Mouse (Mus musculus) hindbrain, embryonic 11.5 days (tissue): ENCODE results near the gene Ice2. TPM values are rescaled to one million over a fixed set of nuclear protein-coding genes. Genes with fewer than 3 reads are reported as not detected.

ENCODE experiments used
- ATAC-seq: fragments of 200-750 bp; cut with Nextera tagmentation; 2 replicates; pipeline ENCODE4 v1.8.0; 2017; ENCODE audit warnings: mild to moderate bottlenecking, moderate TSS enrichment, moderate library complexity; ENCODE audit not compliant: low FRiP score
- DNase-seq: peaks from one replicate; pipeline ENCODE4 v3.0.0-alpha.2; 2015; ENCODE audit warnings: low spot score
- H3K27ac ChIP-seq: fragments of 300-500 bp; sonication (generic); 2 replicates; pipeline ENCODE4 v1.5.1; 2014; ENCODE audit warnings: mild to moderate bottlenecking, low read depth, low read length
- H3K27me3 ChIP-seq: fragments of 300-500 bp; sonication (generic); 2 replicates; pipeline ENCODE4 v1.6.1; 2014; ENCODE audit warnings: mild to moderate bottlenecking, low read length, moderate library complexity, mixed read lengths; ENCODE audit not compliant: control insufficient read depth, insufficient read depth
- H3K36me3 ChIP-seq: fragments of 300-500 bp; sonication (generic); 2 replicates; pipeline ENCODE4 v1.6.1; 2014; ENCODE audit warnings: mild to moderate bottlenecking, low read length, moderate library complexity, mixed read lengths; ENCODE audit not compliant: control insufficient read depth, insufficient read depth
- H3K4me1 ChIP-seq: fragments of 300-500 bp; sonication (generic); replicated peaks from 2 replicates; pipeline ENCODE4 v1.6.1; 2014; ENCODE audit warnings: low read length, mixed read lengths; ENCODE audit not compliant: control insufficient read depth, insufficient read depth
- H3K4me2 ChIP-seq: fragments of 300-500 bp; sonication (generic); replicated peaks from 2 replicates; pipeline ENCODE4 v1.6.1; 2014; ENCODE audit warnings: mild to moderate bottlenecking, low read depth, low read length
- H3K4me3 ChIP-seq: fragments of 300-500 bp; sonication (generic); 2 replicates; pipeline ENCODE4 v1.5.1; 2014; ENCODE audit warnings: low read depth, low read length
- H3K9ac ChIP-seq: fragments of 300-500 bp; sonication (generic); 2 replicates; pipeline ENCODE4 v1.6.1; 2014; ENCODE audit warnings: low read depth, low read length
- H3K9me3 ChIP-seq: fragments of 300-500 bp; sonication (generic); 2 replicates; pipeline ENCODE4 v1.6.1; 2016; ENCODE audit warnings: low read length; ENCODE audit not compliant: control insufficient read depth
- WGBS: fragments of 180-500 bp; shearing (Covaris S2); extraction: QIAGEN DNeasy Blood & Tissue Kit; methylation state at CpG from one replicate; pipeline ENCODE4 v1.1.7; 2014; 5-methylcytosine and 5-hydroxymethylcytosine counted together
- polyA plus RNA-seq: library from polyadenylated mRNA; unstranded; fragments of >200 nt; fragmentation: Nextera tagmentation; extraction: Ambion mirVana; gene quantifications from 2 replicates; pipeline ENCODE4 v1.2.1, GENCODE M21; 2014

Gene Ice2
- 20.3 and 24.1 TPM in 2 replicates for polyA plus RNA-seq

DNA sequence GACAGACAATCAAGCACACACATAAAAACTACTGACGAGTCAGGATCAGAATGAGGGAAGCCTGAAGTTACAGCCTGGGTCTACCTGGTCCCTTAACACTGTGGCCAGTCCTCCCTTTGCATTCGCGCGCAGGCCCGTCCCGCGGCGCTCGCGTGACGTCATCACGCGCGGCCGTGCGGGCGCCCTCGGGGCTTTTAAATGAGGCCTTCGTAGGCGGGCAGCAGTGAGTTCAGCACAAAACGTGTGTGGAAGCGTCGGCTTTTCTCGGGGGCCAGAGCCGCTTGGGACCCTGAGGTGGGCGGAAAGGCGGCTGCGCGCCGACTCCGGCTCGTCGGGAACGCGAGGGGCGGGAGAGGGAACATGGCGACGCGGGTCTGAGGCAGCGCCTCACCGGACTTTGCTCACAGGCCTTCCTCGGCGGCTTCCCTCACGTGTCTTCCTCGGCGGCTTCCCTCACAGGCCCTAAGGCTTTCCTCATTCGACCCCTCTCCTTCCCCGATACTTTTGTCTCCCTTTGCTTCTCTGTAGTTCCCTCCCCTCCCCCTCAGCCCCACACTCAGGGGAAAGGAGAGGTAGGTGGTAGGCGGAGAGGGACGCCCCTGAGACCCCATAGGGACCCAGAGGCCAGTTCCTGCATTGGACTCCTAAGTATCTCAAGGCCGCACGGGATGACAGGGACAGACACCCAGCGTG, at the start of gene Ice2:
Gene Ice2 (plus strand): TSS at position 147 of the 693 bp plus-strand sequence.
- Histone ChIP-seq H3K27ac (peak within 1 kb of the TSS; percentile 84), H3K9ac (peak within 1 kb of the TSS; percentile 89), H3K36me3 (no peaks in the 10 kb centered on the region), H3K4me3 (peak within 1 kb of the TSS; percentile 68), H3K9me3 (no peaks in the 10 kb centered on the region), H3K4me2 (peak within 1 kb of the TSS; percentile 79), H3K4me1 (no peaks in the 10 kb centered on the region), H3K27me3 (no peaks in the 10 kb centered on the region)
- ATAC-seq (peak; percentile 93), DNase-seq (peak; percentile 91)
- under 1% methylated on average over 53 of the region's 53 CpGs for WGBS

DNA sequence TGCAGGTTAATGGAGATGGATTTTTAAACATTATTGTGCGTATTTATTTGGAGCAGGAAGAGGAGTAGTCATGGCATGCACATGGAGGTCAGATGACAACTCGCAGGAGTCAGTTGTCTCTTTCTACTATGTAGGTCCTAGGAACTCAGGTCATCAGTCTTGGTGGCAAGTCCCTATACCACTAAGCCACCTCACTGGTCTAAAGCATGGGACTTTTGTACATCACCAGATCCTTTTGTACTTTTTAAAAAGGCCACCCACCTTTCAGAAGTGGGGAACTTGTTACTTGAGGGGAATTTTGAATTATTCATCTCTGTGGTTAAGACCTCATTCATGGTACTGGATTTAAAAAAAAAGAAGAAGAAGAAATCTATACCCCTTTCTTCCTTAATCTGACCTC, 48.2 kb upstream of the Ice2 start:
- no peaks in the 10 kb centered on the region for H3K27me3 ChIP-seq
- no peaks in the 10 kb centered on the region for H3K36me3 ChIP-seq
- no peak overlapping the region for H3K4me3 ChIP-seq
- no peaks in the 10 kb centered on the region for H3K4me1 ChIP-seq
- DNase-seq (no peak), ATAC-seq (no peak)
- H3K27ac ChIP-seq = no peak overlapping the region
- no peaks in the 10 kb centered on the region for H3K9me3 ChIP-seq
- H3K9ac ChIP-seq = no peak overlapping the region
- WGBS = 90% methylated on average over 2 of the region's 2 CpGs
- no peak overlapping the region for H3K4me2 ChIP-seq

DNA sequence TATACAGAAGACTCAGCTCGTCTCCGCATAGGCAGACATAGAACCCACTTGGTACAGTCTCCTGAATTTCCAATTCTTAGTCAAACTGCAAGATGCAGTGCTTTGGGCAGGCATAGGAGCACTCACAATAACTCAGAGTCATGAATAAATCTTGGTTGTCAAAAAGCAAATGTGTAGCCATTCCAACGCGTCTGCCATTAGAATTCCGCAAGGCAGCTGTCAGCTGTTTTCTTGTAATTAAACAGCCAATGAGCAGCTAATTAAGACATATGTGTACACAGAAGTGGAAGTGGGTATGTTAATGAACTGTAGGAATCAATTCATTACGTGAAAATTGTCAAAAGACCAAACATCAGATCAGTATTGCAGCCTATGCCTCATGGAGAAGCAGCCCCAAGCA, 43.5 kb upstream of the Ice2 start:
- DNase-seq (no peak), ATAC-seq (no peak)
- H3K36me3 ChIP-seq = no peaks in the 10 kb centered on the region
- H3K4me1 ChIP-seq = no peaks in the 10 kb centered on the region
- no peaks in the 10 kb centered on the region for H3K27me3 ChIP-seq
- H3K9ac ChIP-seq = no peak overlapping the region
- WGBS = 85% methylated on average over 6 of the region's 6 CpGs
- H3K27ac ChIP-seq = no peak overlapping the region
- no peaks in the 10 kb centered on the region for H3K9me3 ChIP-seq
- H3K4me3 ChIP-seq = no peak overlapping the region
- H3K4me2 ChIP-seq = no peak overlapping the region

DNA sequence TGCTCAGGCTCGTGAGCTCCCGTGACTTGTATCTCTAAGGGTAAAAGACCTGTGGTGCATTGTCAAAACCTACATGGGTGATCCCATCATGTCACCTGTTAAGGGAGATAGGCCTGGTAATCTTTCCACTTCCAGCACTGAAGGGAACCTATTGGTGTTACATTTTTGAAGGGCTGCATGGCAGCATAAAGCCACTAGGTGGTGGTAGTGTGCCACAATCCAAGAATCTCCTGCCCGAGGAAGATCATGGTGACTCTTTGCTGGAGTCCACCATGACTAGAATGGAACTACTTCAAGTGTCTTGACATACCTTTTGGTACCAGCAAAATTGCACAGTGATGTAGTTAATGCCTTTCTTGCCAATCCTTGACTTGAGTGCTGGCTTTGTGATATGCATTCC, 39.9 kb upstream of the Ice2 start:
- ATAC-seq (no peak), DNase-seq (peak; percentile 82)
- Histone ChIP-seq H3K9me3 (no peaks in the 10 kb centered on the region), H3K4me1 (no peaks in the 10 kb centered on the region), H3K9ac (no peak overlapping the region), H3K27me3 (no peaks in the 10 kb centered on the region), H3K27ac (no peak overlapping the region), H3K36me3 (no peaks in the 10 kb centered on the region), H3K4me2 (no peak overlapping the region), H3K4me3 (no peak overlapping the region)
- WGBS = 37% methylated on average over 3 of the region's 3 CpGs

DNA sequence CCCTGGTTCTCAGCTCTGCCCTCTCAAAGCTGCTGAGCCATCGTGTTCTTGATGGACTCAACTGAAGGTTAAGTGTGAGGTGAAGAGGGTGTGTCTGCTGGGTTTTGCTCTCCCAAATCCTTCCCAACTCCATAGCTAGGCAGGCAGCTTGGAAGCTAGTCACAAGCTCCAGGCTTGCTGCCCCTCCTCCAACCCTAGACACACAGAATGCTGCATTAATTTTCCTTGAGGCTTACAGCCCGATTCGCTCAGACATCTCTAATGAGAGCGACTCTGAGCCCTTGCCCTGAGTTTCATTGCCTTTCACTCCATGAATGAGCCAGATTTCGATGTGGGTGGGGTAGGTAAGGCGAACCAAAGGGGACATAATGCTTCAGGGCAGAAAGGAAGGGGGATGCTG, 38.9 kb upstream of the Ice2 start:
- DNase-seq (no peak), ATAC-seq (no peak)
- Histone ChIP-seq H3K27ac (no peak overlapping the region), H3K9me3 (no peaks in the 10 kb centered on the region), H3K4me2 (no peak overlapping the region), H3K4me1 (no peaks in the 10 kb centered on the region), H3K36me3 (no peaks in the 10 kb centered on the region), H3K9ac (no peak overlapping the region), H3K27me3 (no peaks in the 10 kb centered on the region), H3K4me3 (no peak overlapping the region)
- 71% methylated on average over 6 of the region's 6 CpGs for WGBS

DNA sequence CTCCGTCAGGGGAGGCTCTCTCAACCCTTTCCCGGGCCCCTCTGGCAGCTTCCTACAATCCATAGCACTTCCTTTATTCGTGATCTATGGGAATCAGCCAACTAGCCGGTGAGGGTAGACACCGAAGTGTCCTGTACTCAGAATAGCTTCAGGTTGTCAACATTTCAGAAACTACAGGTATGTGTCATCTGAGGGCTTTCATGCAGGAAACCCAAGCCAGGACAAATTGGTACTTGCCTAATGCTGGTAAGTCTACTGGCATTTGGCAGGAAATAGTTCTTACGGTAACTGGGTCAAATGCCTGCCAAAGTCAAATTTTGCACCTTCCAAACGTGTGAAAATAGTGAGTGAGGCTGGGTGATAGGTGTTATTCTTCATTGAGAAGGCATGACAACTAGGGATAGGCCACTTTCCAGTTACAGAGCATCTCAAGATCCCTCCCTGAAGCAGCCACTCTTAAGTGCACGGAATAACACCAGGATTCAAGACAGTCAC, 35.7 kb upstream of the Ice2 start:
- no peak overlapping the region for H3K9ac ChIP-seq
- H3K36me3 ChIP-seq = no peaks in the 10 kb centered on the region
- no peak overlapping the region for H3K4me2 ChIP-seq
- WGBS = 90% methylated on average over 8 of the region's 8 CpGs
- H3K4me3 ChIP-seq = no peak overlapping the region
- no peak overlapping the region for H3K27ac ChIP-seq
- DNase-seq = no peak
- H3K4me1 ChIP-seq = no peaks in the 10 kb centered on the region
- H3K9me3 ChIP-seq = no peaks in the 10 kb centered on the region
- no peaks in the 10 kb centered on the region for H3K27me3 ChIP-seq
- no peak for ATAC-seq

DNA sequence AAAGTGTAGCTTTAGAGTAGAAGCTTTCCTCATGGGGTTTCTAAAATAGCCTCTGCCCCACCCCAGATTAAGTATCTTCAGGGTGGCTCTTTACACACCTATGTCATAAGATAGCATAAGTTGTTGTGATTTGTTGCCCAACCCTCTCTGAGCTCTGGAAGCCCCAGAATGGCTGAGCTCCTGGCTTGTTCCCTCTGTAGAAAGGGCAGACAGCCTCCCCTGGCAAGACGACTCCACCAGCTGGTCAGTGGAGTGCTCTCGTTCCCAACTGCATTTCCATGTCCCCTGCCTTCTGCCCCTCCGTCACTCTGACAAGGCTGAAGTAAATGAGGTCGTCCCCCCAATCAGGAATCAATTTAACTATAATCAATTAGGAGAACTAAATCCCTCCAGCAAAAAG, 34.9 kb upstream of the Ice2 start:
- no peak for DNase-seq
- WGBS = 38% methylated on average over 4 of the region's 4 CpGs
- no peak overlapping the region for H3K9ac ChIP-seq
- H3K27me3 ChIP-seq = no peaks in the 10 kb centered on the region
- no peak overlapping the region for H3K27ac ChIP-seq
- H3K4me1 ChIP-seq = no peaks in the 10 kb centered on the region
- H3K36me3 ChIP-seq = no peaks in the 10 kb centered on the region
- ATAC-seq = no peak
- H3K4me2 ChIP-seq = no peak overlapping the region
- no peak overlapping the region for H3K4me3 ChIP-seq
- H3K9me3 ChIP-seq = no peaks in the 10 kb centered on the region

DNA sequence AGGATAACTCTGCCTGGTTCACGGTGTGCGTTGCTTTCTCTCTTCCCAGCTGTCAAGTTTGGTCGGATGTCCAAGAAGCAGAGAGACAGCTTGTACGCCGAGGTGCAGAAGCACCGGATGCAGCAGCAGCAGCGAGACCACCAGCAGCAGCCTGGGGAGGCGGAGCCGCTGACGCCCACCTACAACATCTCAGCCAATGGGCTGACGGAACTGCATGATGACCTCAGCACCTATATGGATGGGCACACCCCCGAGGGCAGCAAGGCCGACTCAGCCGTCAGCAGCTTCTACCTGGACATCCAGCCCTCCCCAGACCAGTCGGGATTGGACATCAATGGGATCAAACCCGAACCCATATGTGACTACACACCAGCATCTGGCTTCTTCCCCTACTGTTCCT, 33.6 kb upstream of the Ice2 start:
- Histone ChIP-seq H3K4me3 (no peak overlapping the region), H3K4me1 (no peaks in the 10 kb centered on the region), H3K4me2 (no peak overlapping the region), H3K9me3 (no peaks in the 10 kb centered on the region), H3K9ac (no peak overlapping the region), H3K27me3 (no peaks in the 10 kb centered on the region), H3K36me3 (no peaks in the 10 kb centered on the region), H3K27ac (no peak overlapping the region)
- no peak for ATAC-seq
- 72% methylated on average over 16 of the region's 16 CpGs for WGBS
- DNase-seq = no peak

DNA sequence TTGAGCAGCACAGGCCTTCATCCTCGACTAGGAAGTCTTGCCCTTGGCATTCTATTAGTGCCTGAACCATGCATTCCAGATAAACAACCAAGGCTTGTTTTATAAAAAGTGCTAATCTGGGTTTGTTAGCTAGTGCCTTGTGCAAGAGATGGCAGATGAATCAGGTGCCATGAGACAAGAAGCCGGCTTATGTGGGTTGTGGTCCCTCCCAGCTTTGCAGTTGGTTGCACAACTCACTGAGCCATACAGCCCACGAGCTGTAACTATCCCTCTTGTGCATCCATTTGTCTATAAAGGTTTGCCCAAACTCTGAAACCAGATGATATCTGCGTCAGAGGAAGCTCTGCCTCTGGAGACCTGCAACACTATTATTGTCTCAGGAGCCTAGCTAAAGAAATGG, 30.7 kb upstream of the Ice2 start:
- no peaks in the 10 kb centered on the region for H3K27me3 ChIP-seq
- no peak overlapping the region for H3K4me2 ChIP-seq
- no peaks in the 10 kb centered on the region for H3K4me1 ChIP-seq
- no peak for ATAC-seq
- no peaks in the 10 kb centered on the region for H3K36me3 ChIP-seq
- H3K4me3 ChIP-seq = no peak overlapping the region
- no peak for DNase-seq
- H3K9ac ChIP-seq = no peak overlapping the region
- H3K27ac ChIP-seq = no peak overlapping the region
- WGBS = 79% methylated on average over 4 of the region's 4 CpGs
- H3K9me3 ChIP-seq = no peaks in the 10 kb centered on the region
